Mouse (Mus musculus) ovary, postnatal 36 days (tissue): ENCODE data around the gene Des.

ENCODE experiments used
- DNase-seq: peaks from one replicate; pipeline ENCODE4 v3.0.0; 2022; ENCODE audit warnings: low spot score, mixed read lengths

Des gene

GRCm38 (mm10) chr1:75360112-75361031, at the start of gene Des:
Gene Des (plus strand): TSS chr1:75360329.
- peak; percentile 42 for DNase-seq

GRCm38 (mm10) chr1:75311694-75312093, 48.4 kb upstream of the Des start:
- DNase-seq, result no peak

GRCm38 (mm10) chr1:75315011-75315410, 45.1 kb upstream of the Des start:
- DNase-seq, result no peak

- DNase-seq, result no peak
Observed at GRCm38 (mm10) chr1:75315456-75316365, 44.4 kb upstream of the Des start.

GRCm38 (mm10) chr1:75316861-75317240, 43.3 kb upstream of the Des start:
- peak; percentile 85 for DNase-seq

GRCm38 (mm10) chr1:75317241-75318201, 42.6 kb upstream of the Des start, which contains the start of gene Dnpep:
Gene Dnpep (minus strand): TSS chr1:75317990.
- DNase-seq, result peak; percentile 100

GRCm38 (mm10) chr1:75318301-75318700, 41.8 kb upstream of the Des start:
- DNase-seq, result no peak

GRCm38 (mm10) chr1:75318736-75319135, 41.4 kb upstream of the Des start:
- DNase-seq, result no peak

- no peak for DNase-seq
Observed at GRCm38 (mm10) chr1:75319166-75319565, 41.0 kb upstream of the Des start.

GRCm38 (mm10) chr1:75327461-75327860, 32.7 kb upstream of the Des start:
- no peak for DNase-seq

- DNase-seq, result no peak
Observed at GRCm38 (mm10) chr1:75331271-75331670, 28.9 kb upstream of the Des start.

- no peak for DNase-seq
Observed at GRCm38 (mm10) chr1:75336461-75336860, 23.7 kb upstream of the Des start.

GRCm38 (mm10) chr1:75337097-75337496, 23.0 kb upstream of the Des start:
- no peak for DNase-seq

- no peak for DNase-seq
Observed at GRCm38 (mm10) chr1:75338091-75338694, 21.9 kb upstream of the Des start.

- DNase-seq, result no peak
Observed at GRCm38 (mm10) chr1:75339337-75339736, 20.8 kb upstream of the Des start.

- no peak for DNase-seq
Observed at GRCm38 (mm10) chr1:75340519-75340918, 19.6 kb upstream of the Des start.

- DNase-seq, result peak; percentile 45
Observed at GRCm38 (mm10) chr1:75342874-75343416, 17.2 kb upstream of the Des start.

GRCm38 (mm10) chr1:75344291-75345035, 15.7 kb upstream of the Des start:
- DNase-seq, result no peak

GRCm38 (mm10) chr1:75345036-75345935, 14.8 kb upstream of the Des start:
- DNase-seq, result no peak
